Mouse (Mus musculus) cerebellum, postnatal 4 days (tissue): ENCODE measurements around the gene AC109138.7.
"Not testable (repeated sequence)": the region's sequence is repeated elsewhere in the genome, so short reads cannot be mapped to it uniquely, and the experiment has no call there.

Source experiments
- DNase-seq, 2 experiments: peaks; one replicate each; pipeline ENCODE4 v3.0.0; 2022; ENCODE audit warnings: low spot score in 2 of 2, mixed read lengths in 1 of 2

AC109138.7 gene

DNA sequence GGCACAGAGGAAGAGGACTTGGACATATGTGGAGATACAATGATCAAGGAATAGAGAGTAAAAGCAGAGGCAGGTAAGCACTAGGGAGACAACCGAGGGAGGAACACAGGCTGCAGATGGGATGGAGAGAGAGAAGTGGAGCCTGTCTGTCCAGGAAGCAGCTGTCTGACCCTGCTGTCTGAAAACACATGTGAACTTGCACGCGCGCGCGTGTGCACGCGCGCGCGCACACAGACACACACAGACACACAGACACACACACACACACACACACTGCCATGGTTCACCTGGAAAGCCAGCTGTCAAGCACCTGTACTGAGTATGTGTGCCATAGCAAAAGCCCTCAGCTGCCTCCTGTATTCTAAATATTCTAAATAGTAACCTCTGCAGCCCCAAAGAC lies 4.1 kb downstream of the AC109138.7 start:
- no peak for DNase-seq

DNA sequence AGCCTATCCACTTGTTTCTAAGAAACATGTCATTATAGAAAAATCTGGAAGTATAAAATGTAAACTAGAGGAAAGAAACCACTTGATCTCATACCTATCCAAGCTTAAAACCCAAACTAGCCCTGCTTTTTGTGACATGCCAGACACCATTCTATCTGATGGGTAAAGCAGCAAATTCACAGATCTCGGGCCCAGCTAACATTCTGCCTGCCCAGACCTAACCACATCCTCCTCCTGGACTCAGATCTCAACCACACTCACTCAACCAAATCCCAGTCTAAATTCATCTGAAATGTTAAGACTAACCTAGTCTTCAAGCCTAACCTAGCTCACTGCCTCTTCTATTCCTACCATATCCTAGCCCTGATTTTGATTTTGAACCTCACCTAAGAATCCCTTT lies 4.6 kb downstream of the AC109138.7 start:
- no peak for DNase-seq

DNA sequence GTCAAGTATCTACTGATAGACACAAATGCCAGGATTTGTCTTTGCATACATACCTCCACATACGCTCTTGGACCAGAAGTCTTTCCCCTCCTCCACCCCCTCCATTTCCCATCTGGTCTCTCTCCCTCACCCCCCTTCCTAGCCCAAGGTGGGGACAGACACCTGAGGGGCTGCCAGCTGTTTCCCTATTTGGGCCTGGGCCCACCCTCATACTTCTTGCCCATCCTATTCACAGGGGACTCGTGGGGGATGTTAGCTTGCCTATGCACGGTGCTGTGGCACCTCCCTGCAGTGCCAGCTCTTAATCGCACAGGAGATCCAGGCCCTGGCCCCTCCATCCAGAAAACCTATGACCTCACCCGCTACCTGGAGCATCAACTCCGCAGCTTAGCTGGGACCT lies 5.8 kb downstream of the AC109138.7 start:
- no peak for DNase-seq

DNA sequence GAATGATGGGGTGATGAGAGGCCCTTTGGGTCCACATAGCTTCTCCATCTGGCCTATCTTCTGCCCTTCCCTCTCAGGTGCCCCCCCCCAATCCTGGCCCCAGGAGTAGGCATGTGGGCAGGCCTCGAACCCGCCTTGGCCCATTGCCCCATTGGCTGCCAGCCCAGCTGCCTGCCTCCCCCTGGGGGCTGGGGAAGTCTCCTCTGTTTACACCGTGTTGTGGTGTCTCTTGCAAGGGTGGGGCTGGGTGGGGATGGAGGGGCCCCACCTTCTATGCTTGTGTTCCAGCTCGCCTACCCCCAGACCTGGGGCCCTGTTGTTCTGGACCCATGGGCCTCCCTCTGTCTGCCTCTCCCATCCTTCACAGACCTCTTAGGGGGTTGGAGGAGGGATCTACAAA lies 6.3 kb downstream of the AC109138.7 start:
- DNase-seq: peak in 1 of 2 experiments; percentile 55

DNA sequence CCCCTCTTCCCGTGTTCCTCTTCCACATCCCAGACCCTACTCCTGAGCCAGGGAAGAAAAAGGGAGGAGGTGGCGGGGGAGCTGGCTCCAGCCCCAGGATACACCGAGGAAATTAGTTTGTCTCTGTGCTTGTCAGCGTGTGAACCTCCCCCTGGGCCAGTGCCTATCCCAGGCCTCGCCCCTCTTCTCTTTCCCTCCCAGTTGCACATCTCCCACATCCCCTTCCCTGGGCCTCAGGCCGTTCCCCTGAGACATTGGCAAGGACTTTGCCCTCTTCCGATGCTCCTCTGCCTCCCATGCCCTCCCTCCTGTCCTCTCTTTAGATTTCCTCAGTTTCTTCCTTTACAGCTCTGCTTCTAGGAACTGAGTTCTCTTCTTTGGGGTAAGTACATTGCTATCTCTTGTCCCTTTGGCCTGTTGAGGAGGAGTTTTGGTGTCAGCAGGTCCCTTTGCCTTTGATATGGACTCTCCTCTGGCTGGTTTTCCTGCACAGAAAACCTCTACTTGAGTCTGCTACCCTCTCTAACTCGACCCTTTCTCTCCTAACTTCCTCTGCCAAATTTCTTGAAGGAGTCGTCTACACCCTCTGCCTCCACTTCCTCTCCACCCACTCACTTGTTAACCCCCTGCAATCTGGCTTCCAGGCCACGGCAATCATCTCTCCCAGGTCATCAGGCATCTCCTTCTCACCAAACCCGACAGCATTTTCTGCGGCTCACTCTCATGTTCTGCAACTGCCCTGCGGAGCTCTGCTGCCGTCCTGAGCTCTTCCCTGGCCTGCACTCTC lies 7.0 kb downstream of the AC109138.7 start:
- no peak for DNase-seq

DNA sequence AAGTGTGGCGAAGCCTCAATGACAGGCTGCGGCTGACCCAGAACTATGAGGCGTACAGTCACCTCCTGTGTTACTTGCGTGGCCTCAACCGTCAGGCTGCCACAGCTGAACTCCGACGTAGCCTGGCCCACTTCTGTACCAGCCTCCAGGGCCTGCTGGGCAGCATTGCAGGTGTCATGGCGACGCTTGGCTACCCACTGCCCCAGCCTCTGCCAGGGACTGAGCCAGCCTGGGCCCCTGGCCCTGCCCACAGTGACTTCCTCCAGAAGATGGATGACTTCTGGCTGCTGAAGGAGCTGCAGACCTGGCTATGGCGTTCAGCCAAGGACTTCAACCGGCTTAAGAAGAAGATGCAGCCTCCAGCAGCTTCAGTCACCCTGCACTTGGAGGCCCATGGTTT lies 8.0 kb downstream of the AC109138.7 start:
- no peak for DNase-seq

DNA sequence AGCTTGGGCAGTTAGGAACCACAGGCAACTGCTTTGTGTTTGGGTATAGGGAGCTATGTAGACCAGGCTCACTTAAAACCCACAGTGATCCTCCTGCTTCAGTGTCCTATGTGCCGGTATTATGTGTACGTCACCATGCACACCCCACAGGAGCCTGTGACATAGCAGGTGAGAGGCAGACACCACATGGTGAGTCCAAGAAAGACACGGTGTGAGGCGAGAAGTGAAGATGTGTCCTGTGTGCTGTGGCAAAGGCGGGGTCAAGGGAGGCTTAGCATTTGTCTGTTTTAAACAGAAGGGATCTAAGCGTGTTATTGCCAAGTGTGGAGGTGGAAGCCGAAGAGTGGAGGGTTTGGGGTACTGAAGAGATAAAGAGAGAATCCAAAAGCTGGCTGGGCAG lies 12.6 kb downstream of the AC109138.7 start:
- DNase-seq: no peak

DNA sequence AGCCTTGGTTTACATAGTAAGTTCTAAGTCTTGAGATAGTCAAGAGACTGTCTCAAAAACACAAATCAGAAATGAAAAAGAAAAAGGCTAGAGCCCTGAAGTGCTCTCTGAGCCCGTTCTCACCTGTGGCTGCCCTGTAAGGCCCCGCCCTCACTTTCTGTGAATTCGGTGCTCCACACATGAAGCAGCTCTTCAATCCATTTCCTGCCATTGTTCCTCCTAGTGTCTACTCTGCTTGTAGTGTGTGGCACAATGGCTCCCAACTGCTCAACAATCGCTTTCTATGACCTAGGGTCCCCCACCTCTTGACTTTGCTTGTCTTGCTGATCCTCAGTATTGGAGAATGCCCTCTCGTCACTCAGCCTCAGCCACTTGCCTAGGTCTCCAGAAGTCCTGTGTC lies 13.3 kb downstream of the AC109138.7 start:
- DNase-seq: no peak

DNA sequence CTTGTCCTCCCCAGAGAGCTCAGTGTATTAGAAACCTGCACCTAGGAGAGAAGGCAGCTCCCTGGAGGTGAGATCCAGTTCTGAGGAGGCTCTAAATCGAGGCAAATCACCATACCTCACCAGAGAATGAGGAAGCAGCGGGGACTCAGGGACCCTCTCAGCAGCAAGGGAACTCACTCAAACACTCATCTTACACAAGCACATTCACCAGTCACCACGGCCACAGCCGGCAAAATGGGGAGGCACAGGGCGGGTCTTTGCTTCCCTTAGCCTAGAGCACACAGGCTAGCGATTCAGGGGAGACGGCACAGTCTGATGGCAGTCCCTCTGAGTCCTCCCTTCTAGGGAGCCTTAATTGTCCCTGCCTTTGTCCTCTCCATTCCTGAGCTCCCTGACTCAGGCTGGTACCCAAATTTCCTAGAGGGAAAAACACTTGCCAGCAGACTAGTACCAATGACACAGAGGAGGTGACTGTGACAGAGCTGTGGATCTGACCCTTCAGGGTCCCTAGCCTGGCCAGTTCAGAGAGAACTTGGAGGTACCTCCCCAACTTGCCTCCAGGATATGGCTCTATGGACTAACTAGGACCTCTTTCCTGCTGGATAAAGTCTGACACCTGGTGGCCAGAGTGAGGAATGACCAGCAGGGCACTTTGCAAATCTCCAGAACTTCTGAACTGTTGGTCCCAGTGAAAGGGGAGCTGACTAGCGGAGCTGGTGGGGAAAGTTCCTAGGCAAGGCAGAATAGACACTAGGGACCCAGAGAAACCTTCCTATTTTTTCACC lies 13.9 kb downstream of the AC109138.7 start:
- DNase-seq: peak in 1 of 2 experiments; percentile 74

DNA sequence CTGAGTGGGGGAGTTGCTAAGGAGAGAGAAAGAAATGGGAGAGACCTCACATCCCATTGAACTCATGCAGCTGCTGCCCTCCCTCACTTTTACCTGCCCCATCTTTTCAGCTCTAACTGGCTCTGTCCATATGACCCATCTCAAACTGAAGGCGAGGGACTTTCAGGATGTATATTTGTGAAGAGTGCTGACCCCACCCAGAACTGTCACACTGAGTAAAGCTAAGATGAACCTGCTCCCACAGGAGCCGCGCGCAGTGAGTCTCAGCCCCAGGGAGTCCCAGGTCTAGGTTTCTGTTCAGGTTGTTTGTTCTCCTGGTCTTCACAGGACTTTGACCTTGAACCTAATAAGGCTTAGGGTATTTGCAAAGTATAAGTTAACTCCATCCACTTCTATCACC lies 14.7 kb downstream of the AC109138.7 start:
- DNase-seq: no peak

DNA sequence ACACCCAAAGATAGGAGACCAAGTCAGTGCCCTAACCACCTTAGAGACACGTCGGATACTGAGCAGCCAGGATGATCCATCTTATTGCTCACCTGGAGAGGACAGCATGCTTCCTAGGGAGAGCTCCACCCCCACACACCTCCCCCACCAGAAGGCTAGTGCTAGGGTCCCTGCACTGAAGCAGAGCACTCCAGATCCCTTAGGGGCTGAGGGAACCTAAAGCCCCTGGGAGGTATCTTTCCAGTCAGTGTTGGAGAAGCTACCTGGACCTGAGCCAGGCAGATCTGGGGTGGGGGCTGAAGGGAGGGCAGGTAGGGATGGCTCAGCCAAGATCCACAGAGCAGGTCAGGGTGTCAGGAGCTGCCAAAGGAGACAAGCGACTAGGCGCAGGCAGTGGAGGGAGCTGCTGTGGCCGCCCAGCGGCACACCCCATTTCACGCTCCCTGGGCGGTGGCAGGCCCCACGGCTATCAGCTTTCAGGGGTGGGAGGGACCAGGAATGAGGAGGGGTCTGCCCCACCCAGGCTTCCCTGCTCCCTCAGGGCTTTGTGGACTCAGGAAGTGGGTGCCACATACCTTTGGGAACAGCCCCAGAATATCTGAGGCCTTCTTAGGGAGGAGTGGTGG lies 15.4 kb downstream of the AC109138.7 start:
- no peak for DNase-seq

DNA sequence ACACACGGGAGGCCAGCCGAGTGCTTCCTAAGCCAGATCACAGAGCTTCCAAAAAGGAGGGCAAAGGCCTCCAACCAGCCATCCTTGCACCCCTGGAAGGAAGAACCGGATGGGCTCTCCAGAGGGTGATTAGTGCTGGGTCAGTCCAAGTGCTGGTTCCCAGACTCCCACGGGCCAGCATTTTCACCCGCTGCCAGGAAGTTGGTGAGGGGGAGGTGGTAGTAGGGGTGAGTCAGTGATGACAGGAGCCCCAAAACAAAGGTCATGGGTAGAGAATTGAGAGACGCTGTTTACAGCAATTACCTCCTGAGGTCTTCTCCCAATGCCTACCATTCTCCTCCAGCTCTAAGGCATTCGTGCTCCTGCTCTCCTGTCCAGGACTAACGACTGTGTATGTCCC lies 16.3 kb downstream of the AC109138.7 start:
- DNase-seq: no peak

DNA sequence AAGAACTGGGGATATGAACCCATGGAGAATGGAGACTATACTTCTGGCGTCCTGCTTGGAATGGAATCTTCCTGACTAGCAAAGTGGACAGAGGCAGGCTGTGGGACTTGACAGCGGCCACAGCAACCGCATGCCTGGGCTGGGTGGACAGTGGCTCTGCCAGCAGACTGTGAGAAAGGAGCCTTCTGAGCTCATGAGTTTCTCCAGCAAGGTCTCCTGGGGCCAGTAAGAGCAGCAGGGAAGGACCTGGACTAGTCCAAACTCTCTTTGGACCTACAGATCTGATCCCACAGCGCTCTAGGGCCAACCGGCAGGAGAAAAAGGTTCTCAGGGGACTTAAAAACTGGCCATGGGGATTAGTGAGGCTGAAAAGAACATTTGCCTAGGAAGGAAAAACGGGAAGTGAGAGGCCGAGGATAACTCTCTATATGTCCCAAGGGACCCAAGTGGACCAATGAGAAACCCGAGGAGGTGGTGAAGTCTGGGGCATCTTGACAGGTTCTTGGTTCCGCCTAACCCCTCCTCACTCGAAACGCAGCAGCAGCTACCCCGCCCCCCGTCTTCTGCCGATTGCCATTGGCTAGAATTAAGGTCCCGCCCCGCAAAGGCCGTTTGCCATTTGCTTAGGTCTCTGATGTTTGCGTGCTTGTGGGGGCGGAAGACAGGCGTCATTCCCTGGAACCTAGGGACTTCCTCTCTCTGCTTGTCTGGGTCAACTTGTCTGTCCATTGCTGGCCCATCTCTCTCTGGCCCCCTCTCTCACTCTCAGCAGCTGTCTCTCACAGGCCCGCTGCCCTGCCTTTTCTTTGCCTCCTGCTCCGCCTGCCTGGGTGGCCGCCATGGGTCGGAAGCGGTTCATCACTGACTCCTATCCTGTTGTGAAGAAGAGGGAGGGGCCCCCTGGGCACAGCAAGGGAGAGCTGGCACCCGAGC lies 17.4 kb downstream of the AC109138.7 start, which contains the start of gene Pold4:
Gene Pold4 (plus strand): TSS at position 647 of the 933 bp plus-strand sequence.
- peak; percentile 88 to 93 for DNase-seq

DNA sequence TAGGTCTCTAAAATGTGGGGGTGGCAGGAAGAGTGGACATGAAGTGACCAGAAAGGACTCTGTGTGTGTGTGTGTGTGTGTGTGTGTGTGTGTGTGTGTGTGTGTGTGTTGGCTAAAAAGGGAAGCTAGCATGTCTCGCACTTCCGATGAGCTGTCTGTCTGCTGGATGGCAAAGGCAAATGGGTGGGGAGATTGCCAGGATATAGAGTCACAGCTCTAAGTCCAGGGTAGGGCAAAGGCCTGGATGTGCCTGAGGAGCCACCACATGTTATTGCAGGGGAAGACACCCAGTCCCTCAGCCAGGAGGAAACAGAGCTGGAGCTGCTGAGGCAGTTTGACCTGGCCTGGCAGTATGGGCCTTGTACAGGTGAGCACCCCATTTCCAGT lies 18.0 kb downstream of the AC109138.7 start:
- DNase-seq: no peak

DNA sequence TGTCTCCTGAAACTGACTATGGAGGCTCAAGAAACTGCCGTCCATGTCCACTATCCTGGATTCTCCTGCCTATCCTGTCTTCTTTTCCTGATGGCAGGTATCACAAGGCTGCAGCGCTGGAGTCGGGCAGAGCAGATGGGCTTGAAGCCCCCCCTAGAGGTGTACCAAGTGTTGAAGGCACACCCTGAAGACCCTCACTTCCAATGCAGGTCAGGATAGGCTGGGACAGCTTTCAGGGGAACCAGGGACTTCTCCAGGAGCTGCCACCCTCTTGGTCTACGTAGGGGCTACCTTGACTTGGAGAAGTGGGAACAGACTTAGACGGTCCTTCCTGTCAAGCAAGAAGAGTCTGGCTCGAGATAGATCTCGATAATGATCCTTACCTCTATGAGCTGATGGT lies 18.5 kb downstream of the AC109138.7 start:
- DNase-seq: no peak

DNA sequence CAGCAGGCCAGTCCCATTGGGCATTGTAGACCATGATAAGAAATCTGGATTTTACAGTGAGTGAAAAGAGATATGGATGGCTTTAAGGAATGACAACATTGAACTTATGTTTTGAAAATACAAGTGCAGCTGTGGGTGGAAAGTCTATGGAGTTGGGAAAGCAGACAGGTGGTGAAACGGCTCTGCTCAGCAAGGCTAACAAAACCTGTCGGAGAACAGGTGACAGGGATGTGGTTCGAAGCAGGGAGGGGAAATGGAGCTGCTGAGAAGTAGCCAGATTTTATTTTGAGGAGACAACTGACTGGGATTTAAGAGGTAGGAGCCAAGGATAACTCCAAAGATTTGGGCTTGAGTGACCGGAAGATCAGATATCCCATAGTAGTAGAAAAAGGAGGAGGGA lies 20.4 kb downstream of the AC109138.7 start:
- no peak for DNase-seq

DNA sequence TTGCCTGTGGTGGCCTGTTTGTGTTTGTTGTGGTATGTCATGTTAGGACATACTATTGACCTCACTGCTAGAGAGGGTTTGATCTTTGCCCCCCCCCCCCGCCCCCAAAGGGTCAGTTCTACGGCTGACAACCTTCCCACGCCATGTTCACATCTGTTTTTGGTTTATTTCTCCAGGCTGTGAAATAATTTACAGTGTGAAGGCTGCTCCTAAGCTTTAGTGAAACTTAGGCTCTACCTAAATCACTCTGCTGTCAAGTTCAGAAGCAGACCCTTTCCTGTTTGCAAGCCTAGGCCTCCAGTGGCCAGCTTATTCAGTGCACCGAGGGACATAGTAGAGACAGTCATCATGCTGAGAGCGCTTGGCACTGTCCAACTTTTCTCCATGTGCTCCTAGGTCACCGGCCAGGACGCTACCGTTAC lies 26.1 kb downstream of the AC109138.7 start:
- no peak for DNase-seq

DNA sequence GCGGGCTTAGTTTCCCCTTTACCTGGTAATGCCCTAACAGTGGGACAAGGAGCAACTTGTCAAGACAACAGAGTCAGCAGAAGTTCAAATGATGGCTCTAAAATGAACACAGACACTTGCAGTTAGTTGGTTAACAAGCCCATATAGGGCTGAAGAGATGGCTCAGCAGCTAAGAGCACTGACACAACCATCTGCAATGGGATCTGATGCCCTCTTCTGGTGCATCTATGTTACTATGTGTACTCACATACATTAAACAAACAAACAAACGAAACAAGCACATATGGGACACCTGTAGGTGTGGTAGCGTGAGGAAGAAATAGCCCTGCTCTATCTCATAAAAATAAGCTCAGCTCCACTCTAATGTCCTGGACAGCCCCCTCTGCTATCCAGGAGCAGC lies 28.3 kb downstream of the AC109138.7 start:
- no peak for DNase-seq

DNA sequence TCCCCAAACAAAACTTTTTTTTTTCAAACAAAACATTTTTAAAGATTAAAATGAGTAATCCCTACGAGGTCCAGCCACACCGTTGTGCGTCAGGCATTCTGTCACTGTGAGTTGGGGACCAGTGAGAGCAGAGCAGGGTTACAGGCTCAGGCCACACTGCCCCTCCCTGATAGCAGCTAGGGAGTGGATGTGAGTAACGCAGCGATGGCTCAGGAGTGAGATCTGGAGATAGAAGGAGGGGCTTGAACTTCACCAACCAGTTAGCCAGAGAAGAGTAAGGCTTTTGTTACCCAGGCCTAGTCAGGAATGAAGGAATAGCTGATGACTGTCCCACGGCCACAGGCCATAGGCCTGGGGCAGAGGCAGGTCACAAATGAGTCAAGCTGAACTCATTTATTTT lies 30.6 kb downstream of the AC109138.7 start:
- no peak for DNase-seq

DNA sequence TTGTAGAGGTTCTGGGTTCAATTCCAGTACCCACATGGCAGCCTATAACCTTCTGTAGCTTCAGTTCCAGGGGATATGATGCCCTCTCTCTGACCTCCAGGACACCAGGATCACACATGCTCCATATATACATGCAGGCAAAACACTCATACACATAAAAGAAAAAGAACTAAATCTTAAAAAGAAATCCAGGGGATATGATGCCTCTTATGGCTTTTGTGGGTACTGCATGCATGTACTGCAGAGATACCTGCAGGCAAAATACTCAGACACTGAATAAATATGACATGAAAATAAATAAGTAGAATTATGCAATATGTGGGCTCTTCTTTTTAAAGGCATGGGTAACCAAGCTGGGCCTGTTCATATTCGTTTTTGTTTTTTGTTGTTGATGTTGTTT lies 32.9 kb downstream of the AC109138.7 start:
- no peak for DNase-seq

DNA sequence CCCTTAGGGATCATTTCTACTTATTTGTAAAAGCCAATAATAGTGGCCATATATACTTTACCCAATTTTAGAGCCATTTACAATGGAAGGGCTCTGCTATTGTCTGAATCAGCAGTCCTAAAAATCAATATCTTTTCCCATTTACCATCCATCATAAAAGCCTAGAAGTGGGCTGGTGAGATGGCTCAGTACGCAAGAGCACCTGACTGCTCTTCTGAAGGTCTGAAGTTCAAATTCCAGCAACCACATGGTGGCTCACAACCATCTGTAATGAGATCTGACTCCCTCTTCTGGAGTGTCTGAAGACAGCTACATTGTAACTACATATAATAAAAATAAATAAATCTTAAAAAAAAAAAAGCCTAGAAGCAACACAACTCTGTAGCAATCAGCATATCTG lies 34.5 kb downstream of the AC109138.7 start:
- DNase-seq: not testable (repeated sequence)

DNA sequence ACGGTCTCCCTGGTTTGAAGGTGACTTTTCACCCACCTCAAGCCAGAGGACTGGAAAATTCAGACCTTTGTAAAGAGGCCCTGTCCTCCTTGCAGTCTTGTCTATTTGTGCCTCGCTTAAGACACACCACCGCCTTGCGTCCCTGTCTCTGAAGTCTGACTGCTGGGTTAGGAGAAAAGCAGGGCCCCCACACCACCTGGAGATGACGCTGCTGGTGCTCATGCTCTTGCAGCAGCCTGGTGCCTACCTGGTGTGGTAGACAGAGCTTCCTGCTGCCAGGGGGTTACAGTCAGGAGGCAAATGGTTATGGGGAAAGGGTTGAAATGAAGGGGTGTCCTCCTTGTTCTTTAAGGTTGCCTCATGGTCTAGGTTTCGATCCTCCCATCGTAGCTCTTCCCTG lies 40.1 kb downstream of the AC109138.7 start:
- no peak for DNase-seq
